Mouse (Mus musculus) forebrain, embryonic 14.5 days (tissue): ENCODE results near the gene Rap2b. TPM values are rescaled to one million over a fixed set of nuclear protein-coding genes. Genes with fewer than 3 reads are reported as not detected.

Source experiments
- ATAC-seq: fragments of 200-750 bp; cut with Nextera tagmentation; 2 replicates; pipeline ENCODE4 v1.8.0; 2017; ENCODE audit warnings: mild to moderate bottlenecking, moderate library complexity
- DNase-seq: peaks from one replicate; pipeline ENCODE4 v3.0.0-alpha.2; 2015; ENCODE audit warnings: low spot score
- H3K27ac ChIP-seq: fragments of 300-500 bp; sonication (generic); 2 replicates; pipeline ENCODE4 v1.5.1; 2014; ENCODE audit warnings: low read depth, mild to moderate bottlenecking, control low read depth, low read length, moderate library complexity
- H3K27me3 ChIP-seq: fragments of 300-500 bp; sonication (generic); replicated peaks from 2 replicates; pipeline ENCODE4 v1.6.1; 2014; ENCODE audit warnings: low read length, control low read depth, mixed read lengths; ENCODE audit not compliant: control insufficient read depth, insufficient read depth
- H3K36me3 ChIP-seq: fragments of 300-500 bp; sonication (generic); 2 replicates; pipeline ENCODE4 v1.6.1; 2014; ENCODE audit warnings: low read length, control low read depth; ENCODE audit not compliant: control insufficient read depth, insufficient read depth
- H3K4me1 ChIP-seq: fragments of 300-500 bp; sonication (generic); 2 replicates; pipeline ENCODE4 v1.6.1; 2014; ENCODE audit warnings: antibody characterized with exemption, low read length, control low read depth; ENCODE audit not compliant: control insufficient read depth, insufficient read depth
- H3K4me2 ChIP-seq: fragments of 300-500 bp; sonication (generic); 2 replicates; pipeline ENCODE4 v1.6.1; 2014; ENCODE audit warnings: mild to moderate bottlenecking, control low read depth, low read length
- H3K4me3 ChIP-seq: fragments of 300-500 bp; sonication (generic); 2 replicates; pipeline ENCODE4 v1.5.1; 2014; ENCODE audit warnings: low read depth, low read length, control low read depth
- H3K9ac ChIP-seq: fragments of 300-500 bp; sonication (generic); 2 replicates; pipeline ENCODE4 v1.6.1; 2014; ENCODE audit warnings: mild to moderate bottlenecking, low read length, control low read depth, moderate library complexity
- H3K9me3 ChIP-seq: fragments of 300-500 bp; sonication (generic); replicated peaks from 2 replicates; pipeline ENCODE4 v1.6.1; 2016; ENCODE audit warnings: low read length, control low read depth, mixed read lengths; ENCODE audit not compliant: control insufficient read depth
- WGBS: fragments of 180-500 bp; shearing (Covaris S2); extraction: QIAGEN DNeasy Blood & Tissue Kit; methylation state at CpG from one replicate; pipeline ENCODE4 v1.1.7; 2014; 5-methylcytosine and 5-hydroxymethylcytosine counted together
- polyA plus RNA-seq: library from polyadenylated mRNA; unstranded; fragments of >200 nt; fragmentation: Nextera tagmentation; extraction: Ambion mirVana; gene quantifications from 2 replicates; pipeline ENCODE4 v1.2.1, GENCODE M21; 2014

The Rap2b gene
- polyA plus RNA-seq, 1 experiment from 2014 or later: 14.6 TPM

- Histone ChIP-seq H3K4me3 (no peak overlapping the region), H3K36me3 (no peaks in the 10 kb centered on the region), H3K27me3 (no peaks in the 10 kb centered on the region), H3K9ac (no peak overlapping the region), H3K9me3 (no peaks in the 10 kb centered on the region), H3K4me1 (no peaks in the 10 kb centered on the region), H3K27ac (no peak overlapping the region), H3K4me2 (no peak overlapping the region)
- ATAC-seq (no peak), DNase-seq (no peak)
- 89% methylated on average over 3 of the region's 3 CpGs for WGBS
Measured at GRCm38 (mm10) chr3:61395382-61395781, 33.9 kb downstream of the Rap2b start.

GRCm38 (mm10) chr3:61396728-61397127 is 35.3 kb downstream of the Rap2b start:
- Histone ChIP-seq H3K27me3 (no peaks in the 10 kb centered on the region), H3K4me1 (no peaks in the 10 kb centered on the region), H3K9me3 (no peaks in the 10 kb centered on the region), H3K4me3 (no peak overlapping the region), H3K4me2 (no peak overlapping the region), H3K36me3 (no peaks in the 10 kb centered on the region), H3K9ac (no peak overlapping the region), H3K27ac (no peak overlapping the region)
- WGBS: 7% methylated on average over 2 of the region's 2 CpGs
- ATAC-seq: no peak
- DNase-seq: no peak

DNA sequence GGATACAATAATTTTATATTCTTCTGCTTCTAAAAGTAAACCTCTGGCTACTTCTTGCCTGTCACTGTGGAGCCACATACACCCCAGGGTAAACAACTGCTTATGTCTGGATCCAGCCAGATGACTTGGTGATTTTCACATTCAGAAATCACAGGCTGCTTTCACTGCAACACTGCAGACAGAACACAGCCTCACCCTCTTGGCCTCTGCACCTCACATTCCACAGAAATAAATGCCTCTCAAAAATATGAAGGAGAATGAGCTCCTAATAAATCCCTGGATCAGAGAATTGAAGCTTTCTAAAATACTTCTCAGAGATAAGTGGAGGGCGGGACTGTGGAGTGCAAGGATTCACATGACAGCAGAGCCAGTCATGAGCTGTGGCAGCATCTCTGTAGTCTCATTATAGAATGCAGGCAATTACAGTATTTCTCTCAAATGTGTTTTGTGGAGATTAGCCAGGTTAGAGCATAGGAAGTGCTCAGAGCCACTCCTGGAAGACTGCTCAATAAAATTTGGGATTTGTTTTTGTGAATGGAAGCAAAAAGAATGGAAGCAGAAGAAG is 39.5 kb downstream of the Rap2b start:
- no peak for ATAC-seq
- no peak overlapping the region for H3K27ac ChIP-seq
- 71% methylated on average over 1 of the region's 1 CpGs for WGBS
- H3K27me3 ChIP-seq: no peaks in the 10 kb centered on the region
- no peak overlapping the region for H3K9ac ChIP-seq
- DNase-seq: peak; percentile 16
- no peaks in the 10 kb centered on the region for H3K4me1 ChIP-seq
- no peaks in the 10 kb centered on the region for H3K36me3 ChIP-seq
- no peak overlapping the region for H3K4me3 ChIP-seq
- no peaks in the 10 kb centered on the region for H3K9me3 ChIP-seq
- H3K4me2 ChIP-seq: no peak overlapping the region

DNA sequence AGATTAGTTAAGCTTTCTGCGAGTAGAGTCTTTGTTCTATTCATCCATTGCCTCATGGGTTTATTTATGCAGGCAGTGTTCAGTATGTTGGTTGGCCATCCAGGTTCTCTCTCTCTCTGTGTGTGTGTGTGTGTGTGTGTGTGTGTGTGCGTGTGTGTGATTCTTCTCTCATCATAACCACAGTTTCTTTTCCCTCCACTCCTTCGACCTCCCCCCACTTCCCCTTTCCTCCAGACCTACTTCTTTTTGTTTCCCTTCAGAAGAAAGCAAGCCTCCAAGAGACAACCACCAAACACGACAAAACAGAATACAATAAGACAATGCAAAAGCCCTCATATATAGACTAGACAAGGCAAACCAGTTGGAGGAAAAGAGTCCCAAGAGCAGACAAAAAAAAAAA is 45.5 kb downstream of the Rap2b start:
- Histone ChIP-seq H3K27me3 (no peaks in the 10 kb centered on the region), H3K36me3 (no peaks in the 10 kb centered on the region), H3K9me3 (no peaks in the 10 kb centered on the region), H3K27ac (no peak overlapping the region), H3K4me1 (no peaks in the 10 kb centered on the region), H3K4me2 (no peak overlapping the region), H3K9ac (no peak overlapping the region), H3K4me3 (no peak overlapping the region)
- DNase-seq: no peak
- ATAC-seq: no peak
- 81% methylated on average over 4 of the region's 4 CpGs for WGBS

GRCm38 (mm10) chr3:61409683-61410082 is 48.2 kb downstream of the Rap2b start:
- H3K4me2 ChIP-seq: no peak overlapping the region
- ATAC-seq (no peak), DNase-seq (no peak)
- no peaks in the 10 kb centered on the region for H3K36me3 ChIP-seq
- H3K27ac ChIP-seq: no peak overlapping the region
- no peaks in the 10 kb centered on the region for H3K9me3 ChIP-seq
- no peak overlapping the region for H3K4me3 ChIP-seq
- 84% methylated on average over 6 of the region's 6 CpGs for WGBS
- no peaks in the 10 kb centered on the region for H3K27me3 ChIP-seq
- no peaks in the 10 kb centered on the region for H3K4me1 ChIP-seq
- no peak overlapping the region for H3K9ac ChIP-seq

DNA sequence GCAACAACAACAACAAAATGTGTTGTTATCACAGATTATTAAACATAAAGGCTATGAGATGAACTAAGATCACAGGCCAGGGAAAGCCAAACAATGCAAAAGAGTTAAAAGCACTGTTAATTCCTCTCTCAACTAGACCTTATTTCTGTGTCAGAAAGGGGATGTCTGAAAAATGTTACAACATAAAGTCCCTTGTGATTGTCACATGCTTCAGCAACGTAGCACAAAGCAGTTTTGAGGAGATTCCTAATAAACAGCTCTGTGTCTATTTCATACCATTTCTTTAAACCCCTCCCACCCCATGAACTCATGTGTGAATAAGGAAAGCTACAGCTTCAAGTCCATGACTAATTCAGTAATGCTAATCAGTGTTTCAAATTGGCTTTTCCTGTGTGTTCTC is 54.4 kb downstream of the Rap2b start:
- Histone ChIP-seq H3K9me3 (no peaks in the 10 kb centered on the region), H3K27me3 (no peaks in the 10 kb centered on the region), H3K9ac (no peak overlapping the region), H3K4me3 (no peak overlapping the region), H3K27ac (no peak overlapping the region), H3K4me2 (no peak overlapping the region), H3K4me1 (no peaks in the 10 kb centered on the region), H3K36me3 (no peaks in the 10 kb centered on the region)
- WGBS: 70% methylated on average over 1 of the region's 1 CpGs
- no peak for DNase-seq
- ATAC-seq: no peak

Other genes with a start within 250 kb of the Rap2b start
- gene B430305J03Rik, start 4.3 kb downstream of the Rap2b start, polyA plus RNA-seq: not detected in 2 replicates